Mouse (Mus musculus): ENCODE measurements around the gene Scfd2. TPM values are rescaled to one million over a fixed set of nuclear protein-coding genes. Genes with fewer than 3 reads are reported as not detected.

Scfd2 gene
- polyA plus RNA-seq, 1 experiment from 2014 or later = 13.2 TPM

DNA sequence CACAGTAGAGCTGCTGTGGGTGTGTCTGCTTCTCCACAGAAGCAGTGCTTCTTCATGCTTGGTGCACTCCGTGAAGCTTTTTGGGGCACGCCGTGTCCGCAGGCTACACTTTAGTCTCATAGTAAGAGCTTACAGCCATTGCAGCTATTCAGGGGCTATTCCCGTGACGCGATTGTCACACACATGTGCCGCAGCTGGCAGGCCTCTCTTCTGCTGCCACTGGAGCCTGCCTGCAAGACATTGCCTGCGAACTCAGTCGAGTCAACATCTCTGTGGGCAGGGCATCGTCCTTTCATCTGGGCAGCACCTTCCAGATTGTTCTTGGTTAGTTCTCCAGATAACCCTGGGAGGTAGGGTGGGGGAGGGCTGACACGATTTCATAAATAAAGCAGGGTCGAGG, 331.8 kb downstream of the Scfd2 start:
- Histone ChIP-seq H3K27ac (ENCODE audit: low read depth) (no peak overlapping the region), H3K27me3 (replicated peaks; ENCODE audit: control insufficient read depth, insufficient read depth, low read length) (no peaks in the 10 kb centered on the region), H3K4me3 (ENCODE audit: low read depth, low read length) (no peak overlapping the region), H3K4me1 (replicated peaks; ENCODE audit: control insufficient read depth, insufficient read depth, low read length) (peaks cover 23% of the 10 kb centered on the region), H3K4me2 (ENCODE audit: low read length) (no peak overlapping the region), H3K9me3 (ENCODE audit: control insufficient read depth, low read length) (no peaks in the 10 kb centered on the region), H3K36me3 (ENCODE audit: control insufficient read depth, insufficient read depth, low read length) (peaks cover 34% of the 10 kb centered on the region), H3K9ac (ENCODE audit: low read length) (no peak overlapping the region)
- 87% methylated on average over 13 of the region's 13 CpGs for WGBS
- ATAC-seq (replicated peaks; ENCODE audit: low FRiP score, low TSS enrichment, low read depth) = no peak
- no peak for DNase-seq (ENCODE audit: low spot score)

DNA sequence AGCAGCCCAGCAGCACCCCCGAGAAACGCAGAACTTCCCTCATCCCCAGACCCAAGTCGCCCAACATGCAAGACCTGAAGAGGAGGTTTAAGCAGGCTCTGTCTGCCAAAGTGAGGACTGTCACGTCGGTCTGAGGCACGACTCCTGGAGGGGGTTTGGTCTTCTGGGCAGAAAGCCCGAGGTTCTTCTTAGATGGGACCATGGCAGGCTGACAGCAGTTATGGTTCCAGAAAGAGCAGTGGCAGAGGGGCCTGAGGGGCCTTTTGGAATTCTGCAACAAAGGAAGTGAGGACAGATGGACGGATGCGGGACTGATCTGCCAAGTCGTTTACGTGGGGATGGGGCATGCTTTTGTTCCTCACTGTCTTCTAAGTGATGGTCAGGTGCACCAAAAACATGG, 333.1 kb downstream of the Scfd2 start:
- H3K27me3 ChIP-seq (replicated peaks; ENCODE audit: control insufficient read depth, insufficient read depth, low read length) = no peaks in the 10 kb centered on the region
- no peak overlapping the region for H3K27ac ChIP-seq (ENCODE audit: low read depth)
- H3K9ac ChIP-seq (ENCODE audit: low read length) = no peak overlapping the region
- peaks cover 35% of the 10 kb centered on the region for H3K4me1 ChIP-seq (replicated peaks; ENCODE audit: control insufficient read depth, insufficient read depth, low read length)
- H3K4me2 ChIP-seq (ENCODE audit: low read length) = peak overlapping the region; percentile 98
- no peak for DNase-seq (ENCODE audit: low spot score)
- H3K36me3 ChIP-seq (ENCODE audit: control insufficient read depth, insufficient read depth, low read length) = peaks cover 34% of the 10 kb centered on the region
- no peaks in the 10 kb centered on the region for H3K9me3 ChIP-seq (ENCODE audit: control insufficient read depth, low read length)
- WGBS = 71% methylated on average over 11 of the region's 11 CpGs
- no peak for ATAC-seq (replicated peaks; ENCODE audit: low FRiP score, low TSS enrichment, low read depth)
- H3K4me3 ChIP-seq (ENCODE audit: low read depth, low read length) = no peak overlapping the region

DNA sequence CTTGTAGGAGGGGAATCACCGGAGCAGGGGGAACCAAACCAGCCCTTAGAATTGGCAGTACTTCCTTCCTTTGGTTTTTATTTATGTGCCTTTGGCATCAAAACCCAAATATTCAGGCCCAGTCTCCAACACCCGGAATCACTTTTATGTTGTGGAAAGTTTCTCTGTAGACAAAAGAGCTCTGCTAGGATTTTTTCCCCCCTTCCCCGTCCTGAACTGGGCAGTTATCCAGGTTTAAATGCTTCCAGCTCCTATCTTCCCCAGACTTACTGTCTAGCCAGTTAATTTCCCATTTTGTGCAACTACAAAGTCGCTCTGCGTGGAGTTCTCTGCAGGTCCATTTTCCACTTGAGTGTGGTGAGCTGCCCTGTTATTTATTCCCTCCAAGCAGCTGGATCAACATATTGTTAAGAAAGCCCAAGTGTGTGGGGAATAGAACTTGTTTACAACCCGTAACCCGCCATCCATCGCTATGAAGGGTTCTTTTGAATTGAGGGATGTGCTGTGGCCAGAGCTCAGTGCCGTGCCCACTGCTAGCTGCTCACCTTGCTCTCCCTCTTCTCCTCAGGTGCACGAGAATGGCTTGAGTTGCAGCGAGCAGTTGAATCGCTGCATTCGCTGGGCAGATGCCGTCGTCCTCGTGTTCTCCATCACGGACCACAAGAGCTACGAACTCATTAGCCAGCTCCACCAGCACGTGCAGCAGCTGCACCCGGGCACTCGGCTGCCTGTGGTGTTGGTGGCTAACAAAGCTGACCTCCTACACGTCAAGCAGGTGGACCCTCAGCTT, 333.8 kb downstream of the Scfd2 start:
- Histone ChIP-seq H3K4me3 (ENCODE audit: low read depth, low read length) (peak overlapping the region; percentile 79), H3K27me3 (replicated peaks; ENCODE audit: control insufficient read depth, insufficient read depth, low read length) (no peaks in the 10 kb centered on the region), H3K9me3 (ENCODE audit: control insufficient read depth, low read length) (no peaks in the 10 kb centered on the region), H3K4me2 (ENCODE audit: low read length) (peak overlapping the region; percentile 98), H3K9ac (ENCODE audit: low read length) (peak overlapping the region; percentile 91; the same call in 1 of the 2 replicates), H3K36me3 (ENCODE audit: control insufficient read depth, insufficient read depth, low read length) (peaks cover 34% of the 10 kb centered on the region), H3K4me1 (replicated peaks; ENCODE audit: control insufficient read depth, insufficient read depth, low read length) (peaks cover 35% of the 10 kb centered on the region), H3K27ac (ENCODE audit: low read depth) (peak overlapping the region; percentile 80; the same call in 1 of the 2 replicates)
- ATAC-seq (replicated peaks; ENCODE audit: low FRiP score, low TSS enrichment, low read depth) (no peak), DNase-seq (ENCODE audit: low spot score) (no peak)
- WGBS = 63% methylated on average over 22 of the region's 22 CpGs

DNA sequence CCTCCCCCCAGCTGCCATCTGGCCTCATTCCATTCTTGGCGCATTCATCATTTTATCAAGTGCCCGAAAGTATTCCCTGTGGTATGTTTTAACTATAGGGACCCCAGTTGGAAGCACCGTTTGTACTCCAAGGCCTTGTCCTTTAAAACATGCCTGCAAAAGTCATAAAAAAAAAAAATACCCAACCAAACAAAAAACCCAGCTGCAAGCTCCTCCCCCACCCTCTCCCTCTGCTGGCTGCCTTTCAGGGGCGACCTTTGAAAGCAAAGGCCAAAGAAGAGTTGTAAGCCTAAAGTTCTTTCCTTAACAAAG, 335.3 kb downstream of the Scfd2 start:
- DNase-seq (ENCODE audit: low spot score) = no peak

DNA sequence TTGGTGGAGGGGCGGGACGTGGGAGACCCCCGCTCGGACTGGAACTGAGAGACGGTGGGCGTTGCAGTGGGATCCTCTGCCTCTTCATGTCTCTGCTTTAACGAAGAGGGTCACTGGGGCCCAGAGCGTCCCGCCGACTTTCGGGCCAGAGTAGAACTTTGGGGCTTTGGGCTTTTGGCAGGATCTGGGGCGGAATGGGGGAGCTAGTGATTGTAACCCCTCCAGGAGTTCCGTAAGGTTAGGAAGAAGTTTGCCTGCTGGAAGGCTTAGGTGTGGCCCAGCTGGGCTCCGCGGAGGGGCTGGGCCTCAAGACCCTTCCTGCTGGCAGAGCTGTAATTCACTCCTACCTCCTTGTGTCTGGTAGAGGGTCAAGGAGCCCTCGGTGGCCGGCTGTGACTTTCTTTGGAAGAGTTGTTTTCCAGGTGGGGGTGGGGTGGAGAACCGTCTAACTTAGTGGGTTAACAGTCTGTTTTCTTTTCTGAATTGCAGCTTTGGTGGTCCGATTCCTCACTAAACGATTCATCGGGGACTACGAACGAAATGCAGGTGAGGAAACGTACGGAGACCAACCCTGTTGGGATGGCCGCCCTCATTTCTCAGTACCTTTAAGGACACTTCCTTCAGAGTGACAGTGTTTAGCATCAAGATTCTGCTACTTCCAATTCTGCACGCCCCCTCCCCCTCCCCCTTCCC, 335.8 kb downstream of the Scfd2 start:
- Histone ChIP-seq H3K27ac (ENCODE audit: low read depth) (peak overlapping the region; percentile 80), H3K9me3 (ENCODE audit: control insufficient read depth, low read length) (no peaks in the 10 kb centered on the region), H3K36me3 (ENCODE audit: control insufficient read depth, insufficient read depth, low read length) (peaks cover 34% of the 10 kb centered on the region), H3K4me2 (ENCODE audit: low read length) (peak overlapping the region; percentile 98), H3K9ac (ENCODE audit: low read length) (peak overlapping the region; percentile 91), H3K4me1 (replicated peaks; ENCODE audit: control insufficient read depth, insufficient read depth, low read length) (peaks cover 35% of the 10 kb centered on the region), H3K4me3 (ENCODE audit: low read depth, low read length) (peak overlapping the region; percentile 79), H3K27me3 (replicated peaks; ENCODE audit: control insufficient read depth, insufficient read depth, low read length) (no peaks in the 10 kb centered on the region)
- ATAC-seq (replicated peaks; ENCODE audit: low FRiP score, low TSS enrichment, low read depth) = no peak; the same call in 1 of the 2 replicates
- DNase-seq (ENCODE audit: low spot score) = no peak
- WGBS = under 1% methylated on average over 25 of the region's 27 CpGs

More for the DNA sequence above, 335.3 kb downstream of the Scfd2 start:
- peaks cover 35% of the 10 kb centered on the region for H3K4me1 ChIP-seq (replicated peaks; ENCODE audit: control insufficient read depth, insufficient read depth, low read length)
- H3K27ac ChIP-seq (ENCODE audit: low read depth) = peak overlapping the region; percentile 80; the same call in 1 of the 2 replicates
- WGBS = 6% methylated on average over 4 of the region's 4 CpGs
- peak overlapping the region; percentile 98 for H3K4me2 ChIP-seq (ENCODE audit: low read length)
- no peaks in the 10 kb centered on the region for H3K9me3 ChIP-seq (ENCODE audit: control insufficient read depth, low read length)
- no peak for ATAC-seq (replicated peaks; ENCODE audit: low FRiP score, low TSS enrichment, low read depth)
- peaks cover 34% of the 10 kb centered on the region for H3K36me3 ChIP-seq (ENCODE audit: control insufficient read depth, insufficient read depth, low read length)
- no peaks in the 10 kb centered on the region for H3K27me3 ChIP-seq (replicated peaks; ENCODE audit: control insufficient read depth, insufficient read depth, low read length)
- H3K4me3 ChIP-seq (ENCODE audit: low read depth, low read length) = peak overlapping the region; percentile 79
- H3K9ac ChIP-seq (ENCODE audit: low read length) = peak overlapping the region; percentile 91

DNA sequence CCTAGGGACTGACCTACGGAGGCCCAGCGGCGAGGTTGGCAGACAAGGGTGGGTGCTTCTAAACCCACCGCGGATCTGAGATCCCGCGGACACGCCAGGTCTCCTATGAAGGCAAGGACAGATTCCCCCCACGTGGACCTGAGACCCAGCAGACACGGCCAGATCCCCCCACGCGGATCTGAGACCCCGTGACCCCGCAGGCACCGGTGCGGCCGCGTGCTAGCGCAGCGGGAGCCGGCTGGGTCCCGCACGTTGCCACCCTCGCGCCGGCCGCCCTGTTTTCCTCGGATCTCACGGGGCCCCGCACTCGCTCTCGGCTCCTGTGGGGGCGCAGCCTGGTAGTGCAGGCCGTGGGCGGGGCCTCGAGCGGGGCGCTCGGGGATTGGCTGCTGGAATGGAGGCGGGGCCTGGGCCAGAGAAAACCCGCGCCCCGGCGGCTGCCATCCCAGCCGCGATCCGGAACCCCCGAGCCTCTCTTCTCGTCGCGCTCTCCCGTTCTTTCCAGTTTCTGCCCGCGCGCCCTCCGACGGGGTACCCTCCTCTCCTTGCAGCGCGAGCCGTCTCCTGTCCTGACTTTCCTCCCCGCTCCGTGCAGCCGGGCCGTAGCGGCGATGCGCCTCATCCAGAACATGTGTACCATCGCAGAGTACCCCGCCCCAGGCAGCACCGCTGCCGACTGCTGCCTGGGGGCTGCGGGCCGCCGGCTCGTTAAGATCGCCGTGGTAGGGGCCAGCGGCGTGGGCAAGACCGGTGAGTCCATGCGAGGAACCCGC, 336.5 kb downstream of the Scfd2 start, which contains the start of gene Rasl11b:
Rasl11b (plus strand) TSS at position 446 of the 773 bp plus-strand sequence.
- H3K27me3 ChIP-seq (replicated peaks; ENCODE audit: control insufficient read depth, insufficient read depth, low read length) = no peaks in the 10 kb centered on the region
- ATAC-seq (replicated peaks; ENCODE audit: low FRiP score, low TSS enrichment, low read depth) (peak; percentile 95), DNase-seq (ENCODE audit: low spot score) (peak; percentile 93)
- peak within 1 kb of the TSS; percentile 79 for H3K4me3 ChIP-seq (ENCODE audit: low read depth, low read length)
- H3K4me1 ChIP-seq (replicated peaks; ENCODE audit: control insufficient read depth, insufficient read depth, low read length) = peaks cover 37% of the 10 kb centered on the region
- peak within 1 kb of the TSS; percentile 91 for H3K9ac ChIP-seq (ENCODE audit: low read length)
- peaks cover 32% of the 10 kb centered on the region for H3K36me3 ChIP-seq (ENCODE audit: control insufficient read depth, insufficient read depth, low read length)
- no peaks in the 10 kb centered on the region for H3K9me3 ChIP-seq (ENCODE audit: control insufficient read depth, low read length)
- H3K27ac ChIP-seq (ENCODE audit: low read depth) = peak within 1 kb of the TSS; percentile 80
- WGBS = under 1% methylated on average over 82 of the region's 82 CpGs
- H3K4me2 ChIP-seq (ENCODE audit: low read length) = peak within 1 kb of the TSS; percentile 98

DNA sequence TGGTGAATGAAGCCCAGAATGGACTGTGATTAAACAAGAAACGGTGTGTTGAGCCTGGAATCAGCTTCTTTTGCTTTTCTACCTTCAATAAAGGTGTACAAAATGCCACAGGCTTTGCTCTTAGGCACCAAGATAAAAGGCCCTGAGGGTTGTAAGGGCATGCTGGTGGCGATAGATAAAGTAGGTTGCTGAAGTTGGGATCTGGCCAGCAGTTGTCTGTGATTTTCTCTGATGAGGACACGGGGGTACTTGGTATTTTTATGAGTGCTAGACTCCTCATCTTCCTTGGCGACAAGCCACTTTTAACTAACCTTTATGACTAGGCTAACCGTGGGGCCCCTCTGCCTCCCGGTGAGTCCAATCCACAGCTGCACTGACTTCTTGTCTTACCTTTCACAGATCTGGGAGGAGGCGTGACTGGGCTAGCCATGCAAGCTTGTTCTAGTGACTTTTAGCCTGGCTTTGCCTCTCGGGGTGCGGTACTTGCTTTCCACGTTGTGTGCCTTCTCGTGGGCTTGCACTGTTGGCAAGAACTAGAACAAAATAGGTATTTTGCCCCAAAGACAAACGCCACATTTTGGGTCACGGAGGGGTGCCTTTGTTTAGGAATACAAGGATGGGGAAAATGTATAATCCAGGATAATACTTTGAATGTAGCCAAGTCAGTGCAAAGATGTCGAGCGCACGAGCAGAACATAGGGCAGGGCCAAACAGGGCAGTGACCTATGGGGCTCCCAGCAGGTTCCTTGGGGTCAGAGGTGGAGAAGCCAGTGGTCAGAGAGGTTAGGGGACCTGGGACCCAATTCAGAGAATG, 337.3 kb downstream of the Scfd2 start:
- Histone ChIP-seq H3K4me3 (ENCODE audit: low read depth, low read length) (peak overlapping the region; percentile 79), H3K27me3 (replicated peaks; ENCODE audit: control insufficient read depth, insufficient read depth, low read length) (no peaks in the 10 kb centered on the region), H3K27ac (ENCODE audit: low read depth) (peak overlapping the region; percentile 38), H3K36me3 (ENCODE audit: control insufficient read depth, insufficient read depth, low read length) (peaks cover 24% of the 10 kb centered on the region), H3K9me3 (ENCODE audit: control insufficient read depth, low read length) (no peaks in the 10 kb centered on the region), H3K4me2 (ENCODE audit: low read length) (peak overlapping the region; percentile 98), H3K9ac (ENCODE audit: low read length) (peak overlapping the region; percentile 91), H3K4me1 (replicated peaks; ENCODE audit: control insufficient read depth, insufficient read depth, low read length) (peaks cover 40% of the 10 kb centered on the region)
- DNase-seq (ENCODE audit: low spot score) (no peak), ATAC-seq (replicated peaks; ENCODE audit: low FRiP score, low TSS enrichment, low read depth) (no peak; the same call in 1 of the 2 replicates)
- 30% methylated on average over 16 of the region's 16 CpGs for WGBS

DNA sequence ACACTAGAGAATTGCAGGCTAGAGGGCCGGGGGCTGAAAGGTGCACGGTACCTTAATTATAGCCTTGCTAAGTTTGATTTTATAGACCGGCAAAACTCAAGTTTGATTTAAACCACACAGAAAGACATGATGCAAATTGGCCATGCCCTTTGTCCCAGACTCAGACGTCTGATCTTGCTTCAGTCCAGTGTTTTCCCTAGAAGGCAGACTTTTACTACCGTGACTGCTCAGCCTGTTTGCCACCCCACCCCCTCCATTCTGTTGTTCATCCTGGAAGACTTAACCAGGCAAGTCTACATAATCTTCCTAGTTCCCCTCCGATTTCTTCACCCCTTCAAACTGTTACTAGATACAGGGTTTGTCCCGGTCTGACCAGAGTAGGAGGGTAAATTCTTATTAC, 337.9 kb downstream of the Scfd2 start:
- Histone ChIP-seq H3K4me3 (ENCODE audit: low read depth, low read length) (no peak overlapping the region), H3K27ac (ENCODE audit: low read depth) (no peak overlapping the region), H3K36me3 (ENCODE audit: control insufficient read depth, insufficient read depth, low read length) (peaks cover 18% of the 10 kb centered on the region), H3K4me1 (replicated peaks; ENCODE audit: control insufficient read depth, insufficient read depth, low read length) (peaks cover 40% of the 10 kb centered on the region), H3K27me3 (replicated peaks; ENCODE audit: control insufficient read depth, insufficient read depth, low read length) (no peaks in the 10 kb centered on the region), H3K9ac (ENCODE audit: low read length) (no peak overlapping the region), H3K9me3 (ENCODE audit: control insufficient read depth, low read length) (no peaks in the 10 kb centered on the region), H3K4me2 (ENCODE audit: low read length) (peak overlapping the region; percentile 98; the same call in 1 of the 2 replicates)
- DNase-seq (ENCODE audit: low spot score) = no peak
- no peak for ATAC-seq (replicated peaks; ENCODE audit: low FRiP score, low TSS enrichment, low read depth)
- 31% methylated on average over 7 of the region's 7 CpGs for WGBS
